Mouse (Mus musculus) limb, embryonic 13.5 days (tissue): ENCODE measurements around the gene Ajap1. TPM values are rescaled to one million over a fixed set of nuclear protein-coding genes. Genes with fewer than 3 reads are reported as not detected.

Experiments
- ATAC-seq: fragments of 200-750 bp; cut with Nextera tagmentation; 2 replicates; pipeline ENCODE4 v1.8.0; 2017; ENCODE audit warnings: low read depth, moderate number of reproducible peaks, moderate TSS enrichment; ENCODE audit not compliant: low FRiP score
- H3K27ac ChIP-seq: fragments of 300-500 bp; sonication (generic); 2 replicates; pipeline ENCODE4 v1.5.1; 2015; ENCODE audit warnings: inconsistent platforms, mild to moderate bottlenecking, moderate library complexity
- H3K27me3 ChIP-seq: fragments of 300-500 bp; sonication (generic); 2 replicates; pipeline ENCODE4 v1.6.1; 2015; ENCODE audit warnings: mild to moderate bottlenecking, inconsistent platforms
- H3K36me3 ChIP-seq: fragments of 300-500 bp; sonication (generic); 2 replicates; pipeline ENCODE4 v1.6.1; 2015; ENCODE audit warnings: inconsistent platforms, mild to moderate bottlenecking, moderate library complexity
- H3K4me1 ChIP-seq: fragments of 300-500 bp; sonication (generic); 2 replicates; pipeline ENCODE4 v1.6.1; 2015; ENCODE audit warnings: inconsistent platforms
- H3K4me2 ChIP-seq: fragments of 300-500 bp; sonication (generic); replicated peaks from 2 replicates; pipeline ENCODE4 v1.6.1; 2015; ENCODE audit warnings: inconsistent platforms, mild to moderate bottlenecking, moderate library complexity
- H3K4me3 ChIP-seq: fragments of 300-500 bp; sonication (generic); 2 replicates; pipeline ENCODE4 v1.5.1; 2015; ENCODE audit warnings: moderate library complexity, mild to moderate bottlenecking, inconsistent platforms
- H3K9ac ChIP-seq: fragments of 300-500 bp; sonication (generic); 2 replicates; pipeline ENCODE4 v1.6.1; 2015; ENCODE audit warnings: mild to moderate bottlenecking, inconsistent platforms
- H3K9me3 ChIP-seq: fragments of 300-500 bp; sonication (generic); 2 replicates; pipeline ENCODE4 v1.6.1; 2016; ENCODE audit warnings: inconsistent platforms
- WGBS: fragments of 180-500 bp; shearing (Covaris S2); methylation state at CpG from one replicate; pipeline ENCODE4 v1.1.7; 2015; 5-methylcytosine and 5-hydroxymethylcytosine counted together
- polyA plus RNA-seq: library from polyadenylated mRNA; unstranded; fragments of >200 nt; fragmentation: Nextera tagmentation; extraction: Ambion mirVana; gene quantifications from 2 replicates; pipeline ENCODE4 v1.2.1, GENCODE M21; 2015

Gene Ajap1
- polyA plus RNA-seq: 0.68 and 0.99 TPM in 2 replicates

GRCm38 (mm10) chr4:153482459-153483338, at the start of gene Ajap1:
Ajap1 (minus strand) TSS chr4:153482811.
- WGBS: under 1% methylated on average over 96 of the region's 114 CpGs

GRCm38 (mm10) chr4:153530536-153530935, 47.9 kb upstream of the Ajap1 start:
- H3K4me2 ChIP-seq: no peak overlapping the region
- H3K9ac ChIP-seq: no peak overlapping the region
- no peaks in the 10 kb centered on the region for H3K4me1 ChIP-seq
- H3K4me3 ChIP-seq: no peak overlapping the region
- H3K9me3 ChIP-seq: no peaks in the 10 kb centered on the region
- ATAC-seq: no peak
- no peak overlapping the region for H3K27ac ChIP-seq
- H3K36me3 ChIP-seq: no peaks in the 10 kb centered on the region
- WGBS: 26% methylated on average over 14 of the region's 14 CpGs
- H3K27me3 ChIP-seq: peaks cover 8% of the 10 kb centered on the region; the same call in 1 of the 2 replicates

More at GRCm38 (mm10) chr4:153482459-153483338, at the start of gene Ajap1:
- Histone ChIP-seq H3K4me3 (peak within 1 kb of the TSS; percentile 50), H3K9ac (peak within 1 kb of the TSS; percentile 56), H3K9me3 (no peaks in the 10 kb centered on the region), H3K4me1 (peaks cover 38% of the 10 kb centered on the region), H3K36me3 (no peaks in the 10 kb centered on the region), H3K27me3 (peaks cover 86% of the 10 kb centered on the region), H3K27ac (no peak within 1 kb of the TSS), H3K4me2 (peak within 1 kb of the TSS; percentile 95)
- peak; percentile 48; the same call in 1 of the 2 replicates for ATAC-seq

GRCm38 (mm10) chr4:153521601-153522000, 39.0 kb upstream of the Ajap1 start:
- ATAC-seq: no peak
- no peaks in the 10 kb centered on the region for H3K9me3 ChIP-seq
- WGBS: 46% methylated on average over 1 of the region's 1 CpGs
- H3K27me3 ChIP-seq: no peaks in the 10 kb centered on the region
- no peaks in the 10 kb centered on the region for H3K36me3 ChIP-seq
- no peak overlapping the region for H3K4me2 ChIP-seq
- no peak overlapping the region for H3K4me3 ChIP-seq
- no peak overlapping the region for H3K27ac ChIP-seq
- H3K9ac ChIP-seq: no peak overlapping the region
- no peaks in the 10 kb centered on the region for H3K4me1 ChIP-seq

GRCm38 (mm10) chr4:153519888-153520287, 37.3 kb upstream of the Ajap1 start:
- H3K27me3 ChIP-seq: no peaks in the 10 kb centered on the region
- no peak overlapping the region for H3K27ac ChIP-seq
- ATAC-seq: no peak
- 89% methylated on average over 3 of the region's 3 CpGs for WGBS
- H3K4me3 ChIP-seq: no peak overlapping the region
- H3K4me2 ChIP-seq: no peak overlapping the region
- H3K4me1 ChIP-seq: no peaks in the 10 kb centered on the region
- no peaks in the 10 kb centered on the region for H3K36me3 ChIP-seq
- H3K9me3 ChIP-seq: no peaks in the 10 kb centered on the region
- H3K9ac ChIP-seq: no peak overlapping the region

- Histone ChIP-seq H3K27me3 (no peaks in the 10 kb centered on the region), H3K4me1 (no peaks in the 10 kb centered on the region), H3K4me2 (no peak overlapping the region), H3K36me3 (no peaks in the 10 kb centered on the region), H3K9me3 (no peaks in the 10 kb centered on the region), H3K27ac (no peak overlapping the region), H3K4me3 (no peak overlapping the region), H3K9ac (no peak overlapping the region)
- WGBS: 86% methylated on average over 1 of the region's 1 CpGs
- no peak for ATAC-seq
These were observed 36.7 kb upstream of the Ajap1 start for GRCm38 (mm10) chr4:153519289-153519688.

DNA sequence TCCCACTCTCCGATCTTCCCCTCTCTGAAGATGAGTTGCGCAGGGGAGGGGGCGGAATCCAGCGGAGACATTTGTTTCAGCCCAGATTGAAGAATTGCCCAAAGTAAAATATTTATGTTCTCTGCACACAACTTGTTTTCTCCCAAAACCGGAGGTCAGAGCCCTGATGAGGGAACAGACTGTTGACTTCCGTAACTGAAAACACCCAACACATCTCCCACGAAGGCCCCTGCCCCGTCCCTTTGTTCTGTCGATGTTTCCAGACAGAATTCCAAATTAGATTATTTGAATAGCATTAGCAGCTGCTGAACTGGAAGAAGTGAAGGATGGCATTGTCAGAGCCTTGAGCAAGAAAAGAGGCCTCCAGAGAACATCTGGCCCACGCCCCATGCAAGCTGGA, 33.2 kb upstream of the Ajap1 start:
- no peaks in the 10 kb centered on the region for H3K9me3 ChIP-seq
- no peaks in the 10 kb centered on the region for H3K36me3 ChIP-seq
- H3K4me2 ChIP-seq: no peak overlapping the region
- H3K9ac ChIP-seq: no peak overlapping the region
- no peak overlapping the region for H3K4me3 ChIP-seq
- H3K27ac ChIP-seq: no peak overlapping the region
- no peaks in the 10 kb centered on the region for H3K27me3 ChIP-seq
- no peaks in the 10 kb centered on the region for H3K4me1 ChIP-seq
- 82% methylated on average over 10 of the region's 10 CpGs for WGBS
- no peak for ATAC-seq

DNA sequence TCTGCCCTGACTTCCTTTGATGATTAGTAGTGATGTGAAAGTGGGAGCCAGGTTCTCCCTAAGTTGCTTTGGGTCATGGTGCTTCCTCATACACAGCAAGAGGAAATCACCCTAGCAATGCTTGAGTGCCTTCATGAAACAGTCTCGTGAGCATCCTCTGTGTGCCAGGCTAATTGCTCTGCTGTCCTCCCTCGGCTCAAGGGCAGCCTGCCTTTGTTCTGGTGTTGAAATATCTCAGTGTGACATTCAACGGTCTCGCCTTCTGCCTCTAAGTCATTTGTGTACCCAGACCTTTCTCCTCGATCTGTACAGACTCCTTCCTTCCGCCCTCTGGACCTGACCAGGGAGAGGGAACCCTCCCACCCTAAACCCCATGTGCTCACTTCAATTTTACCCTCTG, 31.5 kb upstream of the Ajap1 start:
- Histone ChIP-seq H3K27ac (no peak overlapping the region), H3K36me3 (no peaks in the 10 kb centered on the region), H3K9ac (no peak overlapping the region), H3K9me3 (no peaks in the 10 kb centered on the region), H3K4me3 (no peak overlapping the region), H3K27me3 (no peaks in the 10 kb centered on the region), H3K4me1 (no peaks in the 10 kb centered on the region), H3K4me2 (no peak overlapping the region)
- 86% methylated on average over 6 of the region's 6 CpGs for WGBS
- ATAC-seq: no peak

GRCm38 (mm10) chr4:153511530-153511929, 28.9 kb upstream of the Ajap1 start:
- no peak for ATAC-seq
- no peaks in the 10 kb centered on the region for H3K4me1 ChIP-seq
- no peak overlapping the region for H3K9ac ChIP-seq
- no peak overlapping the region for H3K4me3 ChIP-seq
- no peak overlapping the region for H3K4me2 ChIP-seq
- no peaks in the 10 kb centered on the region for H3K27me3 ChIP-seq
- H3K36me3 ChIP-seq: no peaks in the 10 kb centered on the region
- H3K27ac ChIP-seq: no peak overlapping the region
- no peaks in the 10 kb centered on the region for H3K9me3 ChIP-seq
- WGBS: 96% methylated on average over 1 of the region's 1 CpGs

DNA sequence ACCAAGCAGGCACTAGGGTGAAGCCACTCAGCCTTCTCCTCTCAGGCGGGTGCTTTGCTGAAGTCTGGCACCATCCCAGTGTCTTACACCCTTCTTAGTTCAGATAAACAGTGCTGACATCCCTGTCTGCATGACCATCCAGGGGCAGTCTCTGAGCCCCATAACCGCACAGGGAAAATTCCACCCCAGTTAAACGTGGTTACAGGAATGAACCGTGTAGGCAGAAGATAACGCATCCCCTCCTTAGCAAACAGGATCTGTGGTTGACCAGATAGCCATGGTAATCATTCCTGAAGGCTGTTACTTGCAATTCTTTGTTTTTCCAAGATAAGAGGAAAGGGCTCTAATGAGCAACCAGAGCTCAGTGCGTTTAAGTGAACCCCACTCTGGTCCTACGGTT, 19.3 kb upstream of the Ajap1 start:
- H3K36me3 ChIP-seq: no peaks in the 10 kb centered on the region
- ATAC-seq: no peak
- no peaks in the 10 kb centered on the region for H3K9me3 ChIP-seq
- H3K27me3 ChIP-seq: no peaks in the 10 kb centered on the region; the same call in 1 of the 2 replicates
- 0 out of 2 replicates have a peak, but pooled peaks cover under 1% of the 10 kb centered on the region for H3K4me1 ChIP-seq
- H3K4me3 ChIP-seq: no peak overlapping the region
- no peak overlapping the region for H3K9ac ChIP-seq
- H3K4me2 ChIP-seq: no peak overlapping the region
- 87% methylated on average over 7 of the region's 7 CpGs for WGBS
- no peak overlapping the region for H3K27ac ChIP-seq

GRCm38 (mm10) chr4:153492444-153492843, 9.8 kb upstream of the Ajap1 start:
- 26% methylated on average over 9 of the region's 9 CpGs for WGBS
- H3K4me1 ChIP-seq: 0 out of 2 replicates have a peak, but pooled peaks cover 4% of the 10 kb centered on the region
- no peak overlapping the region for H3K27ac ChIP-seq
- H3K36me3 ChIP-seq: no peaks in the 10 kb centered on the region
- no peaks in the 10 kb centered on the region for H3K9me3 ChIP-seq
- ATAC-seq: no peak
- no peak overlapping the region for H3K9ac ChIP-seq
- peaks cover 11% of the 10 kb centered on the region; the same call in 1 of the 2 replicates for H3K27me3 ChIP-seq
- H3K4me3 ChIP-seq: no peak overlapping the region
- no peak overlapping the region for H3K4me2 ChIP-seq

GRCm38 (mm10) chr4:153489116-153489515, 6.5 kb upstream of the Ajap1 start:
- H3K27me3 ChIP-seq: peaks cover 30% of the 10 kb centered on the region
- no peaks in the 10 kb centered on the region for H3K9me3 ChIP-seq
- WGBS: 54% methylated on average over 8 of the region's 8 CpGs
- H3K9ac ChIP-seq: no peak overlapping the region
- no peak overlapping the region for H3K4me2 ChIP-seq
- peaks cover 4% of the 10 kb centered on the region; the same call in 1 of the 2 replicates for H3K4me1 ChIP-seq
- no peak overlapping the region for H3K4me3 ChIP-seq
- no peak overlapping the region for H3K27ac ChIP-seq
- no peak for ATAC-seq
- H3K36me3 ChIP-seq: no peaks in the 10 kb centered on the region

DNA sequence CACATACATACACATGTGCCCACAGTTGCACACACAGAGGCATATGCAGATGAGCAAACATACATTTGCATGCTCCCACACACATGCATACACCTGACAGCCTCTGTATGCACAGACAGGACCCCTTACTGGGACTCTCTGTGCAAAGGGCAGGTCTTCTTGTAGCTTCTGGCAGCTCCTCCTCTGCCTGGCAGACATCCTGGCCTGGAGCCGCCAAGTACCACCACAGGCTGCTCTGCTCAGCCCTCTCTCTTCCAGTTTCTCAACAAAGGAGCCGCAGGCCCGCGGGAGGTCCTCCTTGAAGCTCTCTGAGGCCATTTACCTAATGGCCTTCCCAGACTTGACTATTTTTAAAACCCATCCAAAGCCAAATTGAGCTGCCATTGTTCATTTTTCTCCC, 3.3 kb upstream of the Ajap1 start:
- H3K36me3 ChIP-seq: no peaks in the 10 kb centered on the region
- H3K27ac ChIP-seq: no peak overlapping the region
- no peak overlapping the region for H3K4me3 ChIP-seq
- peaks cover 58% of the 10 kb centered on the region for H3K27me3 ChIP-seq
- no peaks in the 10 kb centered on the region for H3K9me3 ChIP-seq
- no peak for ATAC-seq
- WGBS: 48% methylated on average over 4 of the region's 4 CpGs
- H3K4me2 ChIP-seq: no peak overlapping the region
- H3K4me1 ChIP-seq: peaks cover 32% of the 10 kb centered on the region
- no peak overlapping the region for H3K9ac ChIP-seq
